Mouse (Mus musculus) heart, embryonic 11.5 days (tissue): ENCODE measurements at regions not wholly inside any gene's neighbourhood (a gene's known extent, or its start where the extent isn't known, plus 50 kb on each side); places are given as distances from the start of the nearest gene placed in this dataset.

ENCODE experiments used
- ATAC-seq: fragments of 200-750 bp; cut with Nextera tagmentation; replicated peaks from 2 replicates; pipeline ENCODE4 v1.8.0; 2017; ENCODE audit warnings: moderate library complexity; ENCODE audit not compliant: insufficient number of reproducible peaks, low FRiP score, low TSS enrichment
- H3K27ac ChIP-seq: fragments of 300-500 bp; sonication (generic); 2 replicates; pipeline ENCODE4 v1.5.1; 2014; ENCODE audit warnings: mild to moderate bottlenecking, low read depth, low read length
- H3K27me3 ChIP-seq: fragments of 300-500 bp; sonication (generic); 2 replicates; pipeline ENCODE4 v1.6.1; 2014; ENCODE audit warnings: mild to moderate bottlenecking, low read length, mixed read lengths; ENCODE audit not compliant: control insufficient read depth, insufficient read depth
- H3K36me3 ChIP-seq: fragments of 300-500 bp; sonication (generic); 2 replicates; pipeline ENCODE4 v1.6.1; 2014; ENCODE audit warnings: mild to moderate bottlenecking, low read length, moderate library complexity, mixed read lengths; ENCODE audit not compliant: control insufficient read depth, insufficient read depth
- H3K4me1 ChIP-seq: fragments of 300-500 bp; sonication (generic); 2 replicates; pipeline ENCODE4 v1.6.1; 2014; ENCODE audit warnings: low read length; ENCODE audit not compliant: control insufficient read depth, insufficient read depth
- H3K4me2 ChIP-seq: fragments of 300-500 bp; sonication (generic); 2 replicates; pipeline ENCODE4 v1.6.1; 2014; ENCODE audit warnings: mild to moderate bottlenecking, moderate library complexity
- H3K4me3 ChIP-seq: fragments of 300-500 bp; sonication (generic); 2 replicates; pipeline ENCODE4 v1.5.1; 2014; ENCODE audit warnings: low read depth, low read length
- H3K9ac ChIP-seq: fragments of 300-500 bp; sonication (generic); 2 replicates; pipeline ENCODE4 v1.6.1; 2014; ENCODE audit warnings: mild to moderate bottlenecking, low read depth, low read length, moderate library complexity
- H3K9me3 ChIP-seq: fragments of 300-500 bp; sonication (generic); replicated peaks from 2 replicates; pipeline ENCODE4 v1.6.1; 2016; ENCODE audit warnings: low read length; ENCODE audit not compliant: control insufficient read depth
- WGBS: fragments of 180-500 bp; shearing (Covaris S2); extraction: QIAGEN DNeasy Blood & Tissue Kit; methylation state at CpG from one replicate; pipeline ENCODE4 v1.1.7; 2014; ENCODE audit not compliant: insufficient replicate concordance; 5-methylcytosine and 5-hydroxymethylcytosine counted together

DNA sequence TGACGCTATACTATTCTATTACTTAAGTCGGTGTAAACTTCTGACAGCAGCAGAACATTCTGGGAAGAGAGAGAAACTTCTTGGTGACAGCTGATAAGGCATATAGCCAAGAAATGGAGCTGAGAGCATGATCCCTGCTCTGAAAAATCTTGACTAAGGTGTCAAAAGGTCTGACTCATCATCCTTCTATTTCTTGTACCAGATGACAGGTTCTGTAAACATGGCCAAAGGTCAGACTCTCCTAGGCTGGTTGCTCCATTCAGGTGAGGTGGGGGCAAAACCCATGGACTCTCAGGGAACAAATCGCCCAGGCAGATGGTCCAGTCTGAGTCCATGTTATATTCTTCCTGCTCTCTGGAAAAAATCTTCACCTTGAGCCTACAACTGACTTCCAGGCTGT, 283.5 kb downstream of the Lmo7 start:
- H3K9me3 ChIP-seq: no peaks in the 10 kb centered on the region
- WGBS: 63% methylated on average over 3 of the region's 3 CpGs
- H3K27me3 ChIP-seq: no peaks in the 10 kb centered on the region
- H3K4me2 ChIP-seq: no peak overlapping the region
- H3K9ac ChIP-seq: no peak overlapping the region
- ATAC-seq: no peak
- H3K36me3 ChIP-seq: no peaks in the 10 kb centered on the region
- H3K27ac ChIP-seq: no peak overlapping the region
- no peaks in the 10 kb centered on the region for H3K4me1 ChIP-seq
- H3K4me3 ChIP-seq: no peak overlapping the region

DNA sequence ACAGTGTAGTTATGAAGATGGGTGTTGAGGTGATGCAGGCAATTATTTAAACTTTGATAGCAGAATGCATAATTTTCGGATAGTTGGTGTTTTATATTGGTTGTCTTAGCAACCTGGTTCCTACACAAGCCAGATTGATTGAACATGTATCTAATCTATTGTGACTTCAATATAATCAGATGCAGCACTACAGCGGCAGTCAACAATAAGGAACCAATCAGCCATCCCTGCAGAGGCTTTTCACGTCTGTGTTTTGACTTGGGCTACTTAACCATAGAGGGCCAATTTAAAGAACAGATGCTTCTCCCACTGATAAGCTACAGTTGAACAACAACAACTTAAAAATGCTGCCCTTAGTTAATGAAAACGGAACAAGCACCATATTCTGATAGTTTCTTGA, 267.8 kb downstream of the Lmo7 start:
- Histone ChIP-seq H3K9me3 (no peaks in the 10 kb centered on the region), H3K27me3 (no peaks in the 10 kb centered on the region), H3K27ac (no peak overlapping the region), H3K4me1 (no peaks in the 10 kb centered on the region), H3K4me3 (no peak overlapping the region), H3K36me3 (no peaks in the 10 kb centered on the region), H3K9ac (no peak overlapping the region), H3K4me2 (no peak overlapping the region)
- ATAC-seq: no peak
- 48% methylated on average over 4 of the region's 4 CpGs for WGBS

DNA sequence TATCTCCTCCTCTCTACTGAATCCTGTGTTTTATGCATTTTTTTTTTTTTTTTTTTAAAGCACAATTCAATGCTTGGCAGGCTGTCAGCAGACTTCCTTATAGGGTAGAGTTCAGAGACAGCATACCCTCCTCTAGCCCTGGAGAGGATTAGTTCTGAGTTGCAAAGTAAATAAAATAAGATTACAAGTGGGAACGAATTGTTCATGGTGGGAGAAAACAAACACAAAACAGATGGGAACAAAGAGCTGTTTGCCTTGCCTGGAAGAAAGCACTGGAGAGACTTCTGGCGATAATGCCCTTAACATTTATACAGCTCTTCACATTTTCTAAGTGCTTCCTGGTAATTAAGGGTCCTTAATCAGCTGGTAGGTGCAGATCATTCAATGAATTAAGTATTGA, 254.6 kb downstream of the Lmo7 start:
- ATAC-seq: no peak

More for the DNA sequence above, 254.6 kb downstream of the Lmo7 start:
- Histone ChIP-seq H3K9ac (no peak overlapping the region), H3K36me3 (no peaks in the 10 kb centered on the region), H3K9me3 (no peaks in the 10 kb centered on the region), H3K4me3 (no peak overlapping the region), H3K27ac (no peak overlapping the region), H3K4me2 (no peak overlapping the region), H3K4me1 (no peaks in the 10 kb centered on the region), H3K27me3 (no peaks in the 10 kb centered on the region)
- 17% methylated on average over 2 of the region's 2 CpGs for WGBS
